Mouse (Mus musculus): ENCODE measurements around the gene Rsph1. TPM values are rescaled to one million over a fixed set of nuclear protein-coding genes. Genes with fewer than 3 reads are reported as not detected.

Rsph1 gene
- polyA plus RNA-seq, 1 experiment from 2014 or later: 0.88 TPM

DNA sequence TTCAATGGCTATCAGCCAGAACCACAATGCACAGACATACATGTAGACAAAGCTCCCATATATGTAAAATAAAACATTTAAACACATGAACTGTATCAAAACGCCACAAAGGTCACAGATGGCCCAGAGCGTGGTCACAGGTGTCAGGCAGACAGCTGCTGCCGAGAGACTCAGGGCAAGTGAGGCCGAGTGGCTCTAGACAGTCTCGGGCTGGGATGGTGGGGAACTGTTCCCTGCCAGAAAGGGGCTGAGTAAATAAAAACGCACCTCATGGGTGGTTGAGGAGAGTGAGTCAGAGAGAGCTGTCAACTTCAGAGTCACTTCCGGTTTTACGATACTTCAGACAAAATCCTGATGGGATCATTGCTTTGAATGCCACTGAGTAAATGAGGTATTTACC lies 52.6 kb downstream of the Rsph1 start:
- DNase-seq (ENCODE audit: low spot score): no peak
- no peak overlapping the region for H3K4me3 ChIP-seq (ENCODE audit: low read depth, low read length)
- ATAC-seq (replicated peaks; ENCODE audit: low FRiP score): no peak
- no peaks in the 10 kb centered on the region for H3K9me3 ChIP-seq (ENCODE audit: control insufficient read depth, low read length)
- H3K27ac ChIP-seq (ENCODE audit: low read depth, low read length): no peak overlapping the region
- H3K36me3 ChIP-seq (ENCODE audit: control insufficient read depth, insufficient read depth, low read length): no peaks in the 10 kb centered on the region; the same call in 1 of the 2 replicates
- no peak overlapping the region for H3K4me2 ChIP-seq
- 69% methylated on average over 8 of the region's 8 CpGs for WGBS
- no peak overlapping the region for H3K9ac ChIP-seq (ENCODE audit: low read depth, low read length)
- no peaks in the 10 kb centered on the region for H3K27me3 ChIP-seq (replicated peaks; ENCODE audit: control insufficient read depth, insufficient read depth, low read length)
- peaks cover 22% of the 10 kb centered on the region for H3K4me1 ChIP-seq (replicated peaks; ENCODE audit: control insufficient read depth, insufficient read depth, low read length)

DNA sequence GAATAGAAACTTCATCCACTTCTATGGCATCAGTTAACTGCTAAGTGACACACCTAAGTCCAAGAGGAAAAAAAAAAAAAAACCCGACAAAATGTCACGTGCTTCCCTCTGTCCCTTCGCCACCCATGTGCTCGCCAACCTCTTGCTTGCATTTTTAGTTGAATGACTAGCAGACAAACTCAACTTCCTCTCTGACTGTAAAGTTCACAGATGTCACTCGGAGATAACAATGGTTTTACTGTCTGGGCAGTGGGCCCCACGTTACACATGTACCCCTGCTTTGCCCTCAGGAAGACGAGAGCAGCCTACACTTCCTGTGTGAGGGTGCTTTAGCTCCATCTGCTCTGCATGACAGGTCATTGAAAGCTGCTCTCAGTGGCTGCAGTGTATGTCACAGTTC lies 53.3 kb downstream of the Rsph1 start:
- ATAC-seq (replicated peaks; ENCODE audit: low FRiP score): peak; percentile 65
- Histone ChIP-seq H3K27me3 (replicated peaks; ENCODE audit: control insufficient read depth, insufficient read depth, low read length) (no peaks in the 10 kb centered on the region), H3K4me3 (ENCODE audit: low read depth, low read length) (no peak overlapping the region), H3K36me3 (ENCODE audit: control insufficient read depth, insufficient read depth, low read length) (no peaks in the 10 kb centered on the region; the same call in 1 of the 2 replicates), H3K4me1 (replicated peaks; ENCODE audit: control insufficient read depth, insufficient read depth, low read length) (peaks cover 22% of the 10 kb centered on the region), H3K27ac (ENCODE audit: low read depth, low read length) (no peak overlapping the region), H3K9me3 (ENCODE audit: control insufficient read depth, low read length) (no peaks in the 10 kb centered on the region), H3K4me2 (no peak overlapping the region), H3K9ac (ENCODE audit: low read depth, low read length) (no peak overlapping the region)
- DNase-seq (ENCODE audit: low spot score): no peak
- 37% methylated on average over 7 of the region's 7 CpGs for WGBS

DNA sequence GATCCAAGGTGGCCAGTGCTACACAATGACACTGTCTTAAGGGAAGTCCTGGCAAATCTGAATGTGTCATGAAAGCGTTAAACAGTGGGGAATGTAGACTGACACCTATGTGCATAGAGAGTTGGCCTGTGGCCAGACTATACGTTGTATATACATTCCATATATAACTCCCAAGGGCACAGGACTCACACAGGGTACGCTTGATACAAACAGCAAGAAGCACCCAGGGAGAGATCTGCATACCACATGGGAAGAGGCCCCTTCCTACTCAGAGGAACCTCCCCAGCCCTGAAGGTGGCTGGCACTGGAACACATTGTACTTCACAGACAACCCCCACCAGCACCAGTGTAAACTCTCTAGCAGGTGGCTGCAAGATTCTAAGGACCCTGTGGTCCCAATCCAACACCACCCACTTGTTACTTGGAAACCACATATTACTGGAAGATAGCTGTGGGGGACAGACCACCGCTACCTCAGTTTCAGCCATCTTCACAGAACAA lies 54.3 kb downstream of the Rsph1 start:
- Histone ChIP-seq H3K36me3 (ENCODE audit: control insufficient read depth, insufficient read depth, low read length) (peaks cover 2% of the 10 kb centered on the region; the same call in 1 of the 2 replicates), H3K27me3 (replicated peaks; ENCODE audit: control insufficient read depth, insufficient read depth, low read length) (no peaks in the 10 kb centered on the region), H3K4me2 (no peak overlapping the region), H3K4me3 (ENCODE audit: low read depth, low read length) (no peak overlapping the region), H3K27ac (ENCODE audit: low read depth, low read length) (no peak overlapping the region), H3K4me1 (replicated peaks; ENCODE audit: control insufficient read depth, insufficient read depth, low read length) (peaks cover 22% of the 10 kb centered on the region), H3K9ac (ENCODE audit: low read depth, low read length) (no peak overlapping the region), H3K9me3 (ENCODE audit: control insufficient read depth, low read length) (no peaks in the 10 kb centered on the region)
- DNase-seq (ENCODE audit: low spot score) (no peak), ATAC-seq (replicated peaks; ENCODE audit: low FRiP score) (0 out of 2 replicates have a peak, but pooled peaks have one; percentile 42)
- 58% methylated on average over 4 of the region's 4 CpGs for WGBS

DNA sequence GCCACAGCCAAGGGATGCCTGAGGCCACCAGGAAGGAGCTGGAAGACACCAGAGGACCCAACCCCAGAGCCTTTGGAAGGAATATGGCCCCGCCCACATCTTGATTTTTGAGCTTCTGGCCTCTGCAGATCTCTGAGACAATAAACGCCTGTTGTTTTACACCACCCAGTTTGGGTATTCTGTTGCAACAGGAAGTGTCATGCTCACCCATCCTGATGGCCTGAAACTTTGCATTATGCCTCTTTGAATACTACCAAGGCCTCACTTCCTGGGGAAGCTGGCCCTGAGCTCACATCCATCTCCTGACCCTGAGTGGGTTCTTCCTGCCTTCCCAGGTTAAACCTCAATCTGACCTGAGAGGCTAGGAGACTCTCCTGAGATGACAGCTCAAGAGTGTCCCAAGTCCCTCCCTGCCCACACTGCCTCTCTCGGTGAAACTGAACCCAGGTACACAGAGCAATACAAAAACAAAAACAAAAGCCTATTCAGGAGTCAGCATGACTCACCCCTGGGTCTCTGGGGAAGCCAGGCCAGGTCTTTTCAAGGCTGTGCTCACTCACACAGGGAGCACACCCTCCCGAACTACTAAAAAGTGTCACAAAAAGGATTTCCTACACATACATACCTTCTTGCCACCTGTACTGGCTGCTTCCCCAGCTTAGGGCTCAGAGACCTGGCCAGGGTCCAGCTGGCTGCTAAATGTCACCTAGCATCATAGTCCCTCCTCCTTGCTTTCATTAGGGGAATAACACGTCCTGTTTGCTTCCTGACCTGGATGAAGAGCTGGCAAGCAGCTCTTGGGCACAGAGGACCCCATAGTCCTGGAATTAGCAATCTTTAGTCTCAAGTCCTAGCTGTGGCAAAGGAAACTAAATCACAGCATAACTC lies 60.9 kb downstream of the Rsph1 start:
- WGBS: 61% methylated on average over 5 of the region's 5 CpGs
- H3K9me3 ChIP-seq (ENCODE audit: control insufficient read depth, low read length): no peaks in the 10 kb centered on the region
- DNase-seq (ENCODE audit: low spot score) (no peak), ATAC-seq (replicated peaks; ENCODE audit: low FRiP score) (no peak)
- no peaks in the 10 kb centered on the region for H3K4me1 ChIP-seq (replicated peaks; ENCODE audit: control insufficient read depth, insufficient read depth, low read length)
- no peak overlapping the region for H3K9ac ChIP-seq (ENCODE audit: low read depth, low read length)
- peaks cover 6% of the 10 kb centered on the region; the same call in 1 of the 2 replicates for H3K36me3 ChIP-seq (ENCODE audit: control insufficient read depth, insufficient read depth, low read length)
- no peak overlapping the region for H3K4me3 ChIP-seq (ENCODE audit: low read depth, low read length)
- H3K27ac ChIP-seq (ENCODE audit: low read depth, low read length): no peak overlapping the region
- H3K27me3 ChIP-seq (replicated peaks; ENCODE audit: control insufficient read depth, insufficient read depth, low read length): no peaks in the 10 kb centered on the region
- no peak overlapping the region for H3K4me2 ChIP-seq

DNA sequence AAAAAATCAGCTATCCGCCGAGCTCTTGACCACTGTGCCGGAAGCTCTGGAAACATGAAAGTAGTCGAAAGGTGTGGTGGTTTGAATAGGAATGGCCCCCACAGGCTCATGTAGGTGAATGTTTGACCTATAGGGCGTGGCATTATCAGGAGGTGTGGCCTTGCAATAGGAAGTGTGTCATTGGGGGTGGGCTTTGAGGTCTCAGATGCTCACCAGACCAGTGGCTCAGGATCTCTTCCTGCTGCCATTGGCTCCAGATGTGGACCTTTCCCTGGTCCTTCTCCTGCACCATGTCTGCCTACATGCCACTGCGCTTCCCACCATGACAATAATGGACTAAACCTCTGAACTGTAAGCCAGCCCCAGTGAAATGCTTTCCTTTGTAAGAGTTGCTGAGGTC lies 65.3 kb downstream of the Rsph1 start:
- ATAC-seq (replicated peaks; ENCODE audit: low FRiP score) (no peak), DNase-seq (ENCODE audit: low spot score) (no peak)
- Histone ChIP-seq H3K4me3 (ENCODE audit: low read depth, low read length) (no peak overlapping the region), H3K4me2 (no peak overlapping the region), H3K27ac (ENCODE audit: low read depth, low read length) (no peak overlapping the region), H3K9ac (ENCODE audit: low read depth, low read length) (no peak overlapping the region), H3K9me3 (ENCODE audit: control insufficient read depth, low read length) (no peaks in the 10 kb centered on the region), H3K36me3 (ENCODE audit: control insufficient read depth, insufficient read depth, low read length) (peaks cover 4% of the 10 kb centered on the region; the same call in 1 of the 2 replicates), H3K4me1 (replicated peaks; ENCODE audit: control insufficient read depth, insufficient read depth, low read length) (peaks cover 16% of the 10 kb centered on the region), H3K27me3 (replicated peaks; ENCODE audit: control insufficient read depth, insufficient read depth, low read length) (no peaks in the 10 kb centered on the region)
- 82% methylated on average over 6 of the region's 6 CpGs for WGBS

DNA sequence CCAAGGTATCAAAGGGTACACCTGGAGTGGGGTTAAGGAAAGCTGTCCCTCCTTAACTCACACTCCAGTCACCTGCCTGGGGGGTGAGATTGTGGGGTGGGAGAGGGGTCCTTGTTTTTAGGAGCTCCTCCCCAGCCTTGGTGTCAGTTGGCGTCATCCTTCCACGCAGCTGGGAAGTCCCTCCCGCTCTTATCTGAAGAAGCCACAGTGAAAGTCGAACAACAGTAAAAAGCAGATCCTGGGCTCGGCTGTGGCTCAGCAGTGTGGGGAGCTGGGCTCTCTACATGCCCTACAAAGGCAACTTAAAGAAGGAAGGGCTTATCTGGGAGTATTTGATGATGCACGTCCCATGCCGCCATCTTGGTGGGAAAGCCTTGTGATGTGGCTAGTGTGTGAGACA lies 66.9 kb downstream of the Rsph1 start:
- Histone ChIP-seq H3K27me3 (replicated peaks; ENCODE audit: control insufficient read depth, insufficient read depth, low read length) (no peaks in the 10 kb centered on the region), H3K27ac (ENCODE audit: low read depth, low read length) (peak overlapping the region; percentile 85), H3K36me3 (ENCODE audit: control insufficient read depth, insufficient read depth, low read length) (0 out of 2 replicates have a peak, but pooled peaks cover 4% of the 10 kb centered on the region), H3K9ac (ENCODE audit: low read depth, low read length) (no peak overlapping the region), H3K9me3 (ENCODE audit: control insufficient read depth, low read length) (no peaks in the 10 kb centered on the region), H3K4me3 (ENCODE audit: low read depth, low read length) (no peak overlapping the region), H3K4me2 (peak overlapping the region; percentile 67), H3K4me1 (replicated peaks; ENCODE audit: control insufficient read depth, insufficient read depth, low read length) (peaks cover 16% of the 10 kb centered on the region)
- ATAC-seq (replicated peaks; ENCODE audit: low FRiP score) (peak; percentile 84), DNase-seq (ENCODE audit: low spot score) (peak; percentile 51)
- WGBS: 30% methylated on average over 7 of the region's 7 CpGs

DNA sequence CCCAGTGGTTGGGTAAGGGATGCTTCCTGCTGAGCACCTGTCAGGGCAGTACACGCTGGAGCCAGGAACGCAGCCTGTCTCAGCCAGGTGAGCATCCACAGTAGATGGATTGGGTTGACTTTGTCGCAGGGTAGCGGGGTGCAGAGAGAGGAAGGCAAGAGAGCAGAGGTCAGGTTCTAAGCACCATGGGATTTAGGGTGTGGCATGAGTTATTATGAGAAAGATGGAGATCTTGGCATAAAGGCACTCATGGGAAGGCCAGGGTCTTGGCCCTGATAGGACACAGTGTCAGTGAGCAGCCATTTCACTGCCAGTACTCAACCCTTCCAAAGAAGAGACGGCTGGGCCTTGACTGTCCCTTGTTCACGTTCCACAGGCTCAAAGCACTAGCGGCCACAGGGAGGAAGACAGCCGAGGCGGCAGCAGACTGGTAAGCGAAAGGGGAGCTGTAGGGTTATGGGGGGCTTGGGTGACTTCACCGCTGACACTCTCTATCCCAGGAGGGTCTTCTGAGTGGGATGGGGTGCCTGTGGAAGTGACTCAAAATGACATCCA lies 67.7 kb downstream of the Rsph1 start:
- Histone ChIP-seq H3K4me2 (peak overlapping the region; percentile 67), H3K36me3 (ENCODE audit: control insufficient read depth, insufficient read depth, low read length) (0 out of 2 replicates have a peak, but pooled peaks cover 4% of the 10 kb centered on the region), H3K27ac (ENCODE audit: low read depth, low read length) (peak overlapping the region; percentile 85), H3K4me1 (replicated peaks; ENCODE audit: control insufficient read depth, insufficient read depth, low read length) (peaks cover 16% of the 10 kb centered on the region), H3K4me3 (ENCODE audit: low read depth, low read length) (peak overlapping the region; percentile 49), H3K9ac (ENCODE audit: low read depth, low read length) (peak overlapping the region; percentile 58), H3K9me3 (ENCODE audit: control insufficient read depth, low read length) (no peaks in the 10 kb centered on the region), H3K27me3 (replicated peaks; ENCODE audit: control insufficient read depth, insufficient read depth, low read length) (no peaks in the 10 kb centered on the region)
- ATAC-seq (replicated peaks; ENCODE audit: low FRiP score): no peak
- no peak for DNase-seq (ENCODE audit: low spot score)
- 87% methylated on average over 11 of the region's 11 CpGs for WGBS

DNA sequence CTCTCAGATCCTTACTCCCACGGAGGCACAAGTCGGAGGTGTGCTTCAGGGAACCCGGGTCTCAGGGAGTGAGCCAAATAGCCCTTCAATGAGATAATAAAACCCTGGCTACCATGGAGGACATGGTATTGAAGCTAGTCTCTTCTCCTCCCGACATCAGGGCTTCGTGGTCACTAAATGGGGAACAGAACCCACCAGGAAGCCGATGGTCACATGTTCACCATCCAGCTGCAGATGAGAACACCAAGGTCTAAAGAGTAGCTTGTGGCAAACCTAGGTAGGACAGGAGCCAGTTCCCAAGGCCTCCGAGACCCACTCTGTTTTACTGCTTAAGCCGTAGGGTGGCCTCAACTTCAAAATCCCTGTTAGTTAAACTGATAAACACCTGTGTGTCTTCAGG lies 68.5 kb downstream of the Rsph1 start:
- H3K4me2 ChIP-seq: peak overlapping the region; percentile 67
- WGBS: 57% methylated on average over 8 of the region's 8 CpGs
- H3K9me3 ChIP-seq (ENCODE audit: control insufficient read depth, low read length): no peaks in the 10 kb centered on the region
- H3K36me3 ChIP-seq (ENCODE audit: control insufficient read depth, insufficient read depth, low read length): 0 out of 2 replicates have a peak, but pooled peaks cover 4% of the 10 kb centered on the region
- peak overlapping the region; percentile 49 for H3K4me3 ChIP-seq (ENCODE audit: low read depth, low read length)
- H3K27ac ChIP-seq (ENCODE audit: low read depth, low read length): peak overlapping the region; percentile 85
- no peaks in the 10 kb centered on the region for H3K27me3 ChIP-seq (replicated peaks; ENCODE audit: control insufficient read depth, insufficient read depth, low read length)
- H3K9ac ChIP-seq (ENCODE audit: low read depth, low read length): peak overlapping the region; percentile 58
- ATAC-seq (replicated peaks; ENCODE audit: low FRiP score) (no peak), DNase-seq (ENCODE audit: low spot score) (no peak)
- H3K4me1 ChIP-seq (replicated peaks; ENCODE audit: control insufficient read depth, insufficient read depth, low read length): peaks cover 16% of the 10 kb centered on the region
